Mouse (Mus musculus): ENCODE measurements around the gene Man1a.

The Man1a gene

GRCm38 (mm10) chr10:54061159-54061558 is 15.2 kb downstream of the Man1a start:
- DNase-seq (ENCODE audit: low spot score): no peak

GRCm38 (mm10) chr10:54060587-54060986 is 15.8 kb downstream of the Man1a start:
- DNase-seq (ENCODE audit: low spot score): no peak

- DNase-seq (ENCODE audit: low spot score): no peak
Observed at GRCm38 (mm10) chr10:54059679-54060249, 16.6 kb downstream of the Man1a start.

GRCm38 (mm10) chr10:54059092-54059496 is 17.3 kb downstream of the Man1a start:
- no peak for DNase-seq (ENCODE audit: low spot score)

- no peak for DNase-seq (ENCODE audit: low spot score)
Observed at GRCm38 (mm10) chr10:54058657-54059056, 17.8 kb downstream of the Man1a start.

GRCm38 (mm10) chr10:54054188-54054587 is 22.2 kb downstream of the Man1a start:
- DNase-seq (ENCODE audit: low spot score): no peak

GRCm38 (mm10) chr10:54047885-54048284 is 28.5 kb downstream of the Man1a start:
- DNase-seq (ENCODE audit: low spot score): no peak

GRCm38 (mm10) chr10:54043358-54043757 is 33.1 kb downstream of the Man1a start:
- DNase-seq (ENCODE audit: low spot score): no peak

GRCm38 (mm10) chr10:54042212-54042840 is 34.1 kb downstream of the Man1a start:
- no peak for DNase-seq (ENCODE audit: low spot score)

GRCm38 (mm10) chr10:54040261-54041165 is 35.9 kb downstream of the Man1a start:
- DNase-seq (ENCODE audit: low spot score): no peak

- no peak for DNase-seq (ENCODE audit: low spot score)
Observed at GRCm38 (mm10) chr10:54039754-54040153, 36.7 kb downstream of the Man1a start.

GRCm38 (mm10) chr10:54038734-54039133 is 37.7 kb downstream of the Man1a start:
- DNase-seq (ENCODE audit: low spot score): no peak

GRCm38 (mm10) chr10:54038180-54038579 is 38.2 kb downstream of the Man1a start:
- no peak for DNase-seq (ENCODE audit: low spot score)

GRCm38 (mm10) chr10:54037348-54038010 is 38.9 kb downstream of the Man1a start:
- no peak for DNase-seq (ENCODE audit: low spot score)

- no peak for DNase-seq (ENCODE audit: low spot score)
Observed at GRCm38 (mm10) chr10:54035586-54035985, 40.8 kb downstream of the Man1a start.

GRCm38 (mm10) chr10:54034779-54035178 is 41.6 kb downstream of the Man1a start:
- no peak for DNase-seq (ENCODE audit: low spot score)

- no peak for DNase-seq (ENCODE audit: low spot score)
Observed at GRCm38 (mm10) chr10:54032316-54033092, 43.9 kb downstream of the Man1a start.

GRCm38 (mm10) chr10:54028866-54029265 is 47.5 kb downstream of the Man1a start:
- no peak for DNase-seq (ENCODE audit: low spot score)

- DNase-seq (ENCODE audit: low spot score): no peak
Observed at GRCm38 (mm10) chr10:54026738-54027427, 49.5 kb downstream of the Man1a start.

GRCm38 (mm10) chr10:54026101-54026500 is 50.3 kb downstream of the Man1a start:
- DNase-seq (ENCODE audit: low spot score): no peak

- DNase-seq (ENCODE audit: low spot score): no peak
Observed at GRCm38 (mm10) chr10:54017904-54018454, 58.4 kb downstream of the Man1a start.
